In the genomic region with DNA sequence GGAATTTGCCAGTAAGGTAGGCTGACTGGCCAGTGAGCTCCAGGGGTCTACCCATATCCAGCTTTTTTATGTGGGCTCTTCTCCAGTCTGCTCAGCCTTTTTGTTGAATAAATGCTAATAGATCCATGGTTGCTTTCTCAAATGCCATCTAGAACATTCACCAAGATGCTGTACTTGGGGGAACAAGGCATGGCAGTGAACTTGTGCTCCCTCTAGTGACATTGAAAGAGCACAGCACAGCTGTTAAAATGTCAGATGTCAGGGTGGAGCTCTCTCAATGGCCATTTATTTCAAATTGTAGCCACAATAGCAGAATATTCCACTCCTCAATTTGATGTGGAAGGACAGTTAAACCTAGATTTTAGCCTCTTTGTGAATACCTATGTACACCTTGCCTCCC, we compare ENCODE assay signal across 9 mouse cellular contexts.
DNase-seq lines count a peak whose midpoint lies in the region; ATAC-seq lines count a peak whose summit lies in the region.
"Had no signal": no experiment of that assay in that cellular context is flagged by ENCODE, and none has a peak within 500 bp of the region (broad histone marks: within the 10 kb centered on the region; RNA-seq: fewer than 3 reads in every experiment).

No protein-coding gene starts in this region.

- H3K4me1 ChIP-seq in hindbrain, embryonic 11.5 days (replicated peaks; ENCODE audit: control insufficient read depth, insufficient read depth, low read length), result no peaks in the 10 kb centered on the region
- peaks cover 6% of the 10 kb centered on the region for H3K4me1 ChIP-seq in hindbrain, embryonic 12.5 days
- H3K4me1 ChIP-seq in neural tube, embryonic 15.5 days, result no peaks in the 10 kb centered on the region

- H3K4me3 ChIP-seq in hindbrain, embryonic 11.5 days (ENCODE audit: low read depth, low read length), result no peak overlapping the region
- H3K4me3 ChIP-seq in hindbrain, embryonic 12.5 days, result no peak overlapping the region
- H3K4me3 ChIP-seq in neural tube, embryonic 15.5 days (replicated peaks), result no peak overlapping the region

- H3K9me3 ChIP-seq in hindbrain, embryonic 11.5 days (ENCODE audit: control insufficient read depth, low read length), result no peaks in the 10 kb centered on the region
- H3K9me3 ChIP-seq in hindbrain, embryonic 12.5 days (replicated peaks), result no peaks in the 10 kb centered on the region
- H3K9me3 ChIP-seq in neural tube, embryonic 15.5 days (replicated peaks), result no peaks in the 10 kb centered on the region

- H3K4me2 ChIP-seq in hindbrain, embryonic 11.5 days (replicated peaks; ENCODE audit: low read depth, low read length), result no peak overlapping the region
- no peak overlapping the region for H3K4me2 ChIP-seq in hindbrain, embryonic 12.5 days (replicated peaks)
- H3K4me2 ChIP-seq in neural tube, embryonic 15.5 days, result no peak overlapping the region

- no peaks in the 10 kb centered on the region for H3K27me3 ChIP-seq in hindbrain, embryonic 11.5 days (ENCODE audit: control insufficient read depth, insufficient read depth, low read length)
- no peaks in the 10 kb centered on the region for H3K27me3 ChIP-seq in hindbrain, embryonic 12.5 days
- H3K27me3 ChIP-seq in neural tube, embryonic 15.5 days (replicated peaks), result no peaks in the 10 kb centered on the region

- no peak overlapping the region for H3K27ac ChIP-seq in hindbrain, embryonic 11.5 days (ENCODE audit: low read depth, low read length)
- H3K27ac ChIP-seq in hindbrain, embryonic 12.5 days, result no peak overlapping the region
- H3K27ac ChIP-seq in neural tube, embryonic 15.5 days (replicated peaks), result no peak overlapping the region

- no peaks in the 10 kb centered on the region for H3K36me3 ChIP-seq in hindbrain, embryonic 11.5 days (ENCODE audit: control insufficient read depth, insufficient read depth, low read length)
- H3K36me3 ChIP-seq in hindbrain, embryonic 12.5 days, result no peaks in the 10 kb centered on the region
- no peaks in the 10 kb centered on the region for H3K36me3 ChIP-seq in neural tube, embryonic 15.5 days

- no peak for ATAC-seq in hindbrain, embryonic 11.5 days (ENCODE audit: low FRiP score)
- ATAC-seq in hindbrain, embryonic 12.5 days (ENCODE audit: low FRiP score), result no peak
- no peak for ATAC-seq in neural tube, embryonic 15.5 days (ENCODE audit: low FRiP score)

- no peak overlapping the region for H3K9ac ChIP-seq in hindbrain, embryonic 11.5 days (ENCODE audit: low read depth, low read length)
- H3K9ac ChIP-seq in hindbrain, embryonic 12.5 days, result no peak overlapping the region
- no peak overlapping the region for H3K9ac ChIP-seq in neural tube, embryonic 15.5 days (replicated peaks)

- peak; percentile 33 for DNase-seq in hindbrain, embryonic 11.5 days (ENCODE audit: low spot score)
- peak; percentile 20 for DNase-seq in right cerebral cortex, adult 18-20 months
- DNase-seq in right cerebral cortex, postnatal 10 days (ENCODE audit: low spot score in 2 of 2), result no peak
- DNase-seq in cerebellum, postnatal 36 days, result peak; percentile 29 to 46
- DNase-seq in left cerebral cortex, adult 11 months (ENCODE audit: low spot score), result no peak
- no peak for DNase-seq in gastrocnemius, postnatal 25 days
- DNase-seq: heart, postnatal 4 days had no signal

Comparison
In these comparisons a context has a peak if more than half of its experiments do, and no peak if none do; other contexts are left out.
1. DNase-seq: peak in hindbrain, embryonic 11.5 days (single experiment), right cerebral cortex, adult 18-20 months (single experiment) and cerebellum, postnatal 36 days (2 of 2); none in right cerebral cortex, postnatal 10 days (0 of 2), left cerebral cortex, adult 11 months (single experiment) and gastrocnemius, postnatal 25 days (single experiment).